Mouse (Mus musculus) embryonic facial prominence, embryonic 15.5 days (tissue): ENCODE data around the gene Paf1. TPM values are rescaled to one million over a fixed set of nuclear protein-coding genes. Genes with fewer than 3 reads are reported as not detected.
A peak's percentile ranks its signal among the peaks of the same experiment; 100 is the strongest.

Source experiments
- ATAC-seq: fragments of 200-750 bp; cut with Nextera tagmentation; 2 replicates; pipeline ENCODE4 v1.8.0; 2017; ENCODE audit warnings: low read depth, moderate TSS enrichment; ENCODE audit not compliant: insufficient number of reproducible peaks, low FRiP score, low TSS enrichment
- H3K27ac ChIP-seq: fragments of 300-500 bp; sonication (generic); replicated peaks from 2 replicates; pipeline ENCODE4 v1.5.1; 2015; ENCODE audit warnings: mild to moderate bottlenecking, inconsistent platforms
- H3K27me3 ChIP-seq: fragments of 300-500 bp; sonication (generic); 2 replicates; pipeline ENCODE4 v1.6.1; 2015; ENCODE audit warnings: inconsistent platforms
- H3K36me3 ChIP-seq: fragments of 300-500 bp; sonication (generic); 2 replicates; pipeline ENCODE4 v1.6.1; 2015; ENCODE audit warnings: mild to moderate bottlenecking, inconsistent platforms
- H3K4me1 ChIP-seq: fragments of 300-500 bp; sonication (generic); 2 replicates; pipeline ENCODE4 v1.6.1; 2015; ENCODE audit warnings: inconsistent platforms
- H3K4me2 ChIP-seq: fragments of 300-500 bp; sonication (generic); replicated peaks from 2 replicates; pipeline ENCODE4 v1.6.1; 2015; ENCODE audit warnings: mild to moderate bottlenecking, inconsistent platforms
- H3K4me3 ChIP-seq: fragments of 300-500 bp; sonication (generic); replicated peaks from 2 replicates; pipeline ENCODE4 v1.5.1; 2015; ENCODE audit warnings: mild to moderate bottlenecking, inconsistent platforms
- H3K9ac ChIP-seq: fragments of 300-500 bp; sonication (generic); 2 replicates; pipeline ENCODE4 v1.6.1; 2015; ENCODE audit warnings: inconsistent platforms
- H3K9me3 ChIP-seq: fragments of 300-500 bp; sonication (generic); replicated peaks from 2 replicates; pipeline ENCODE4 v1.6.1; 2016; ENCODE audit warnings: inconsistent platforms
- WGBS: fragments of 180-500 bp; shearing (Covaris S2); methylation state at CpG from one replicate; pipeline ENCODE4 v1.1.7; 2015; 5-methylcytosine and 5-hydroxymethylcytosine counted together
- polyA plus RNA-seq: library from polyadenylated mRNA; unstranded; fragments of >200 nt; fragmentation: Nextera tagmentation; extraction: Ambion mirVana; gene quantifications from 2 replicates; pipeline ENCODE4 v1.2.1, GENCODE M21; 2015

Paf1 gene
- polyA plus RNA-seq, 1 experiment from 2014 or later, result 78.9 TPM

DNA sequence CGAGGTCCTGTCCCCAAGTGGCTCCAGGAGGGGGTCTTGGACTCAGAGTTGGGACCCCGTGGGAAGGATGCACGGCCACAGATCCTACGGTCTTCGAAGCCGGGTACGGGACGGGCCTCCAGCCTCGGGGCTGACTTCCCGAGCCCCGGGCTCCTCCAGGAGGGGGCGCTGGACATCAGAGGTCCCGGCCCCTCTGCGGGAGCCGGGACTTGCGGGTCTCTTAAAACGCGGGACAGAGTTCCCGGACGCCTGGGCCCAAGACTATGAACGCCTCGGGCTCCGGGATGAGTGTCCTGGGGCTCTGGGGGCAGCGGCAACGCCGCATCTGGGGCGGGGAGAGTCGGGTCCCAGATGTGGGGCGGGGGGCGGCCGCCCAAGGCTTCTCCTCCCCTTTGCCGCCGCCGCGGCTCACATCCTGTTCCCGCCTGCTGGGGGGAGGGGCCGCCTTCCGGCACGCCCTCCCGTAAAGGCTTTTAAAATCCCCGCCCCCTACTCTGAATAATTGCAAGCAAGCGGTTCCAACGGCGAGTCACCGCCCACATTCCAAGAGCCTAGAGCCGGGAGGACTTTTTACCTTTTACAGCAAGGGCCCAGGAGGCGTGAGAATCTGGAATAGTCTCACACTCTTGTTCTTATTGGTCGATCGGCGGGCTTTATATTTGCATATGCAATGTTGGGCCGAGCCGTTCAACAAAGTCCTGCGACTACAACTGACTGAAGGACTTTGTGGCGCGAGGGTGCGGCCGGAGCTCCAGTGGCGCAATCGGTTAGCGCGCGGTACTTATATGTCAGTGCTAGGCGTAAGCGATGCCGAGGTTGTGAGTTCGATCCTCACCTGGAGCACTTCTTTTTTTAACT, 20.3 kb upstream of the Paf1 start, which contains the start of gene Plekhg2:
TSS of gene Plekhg2 (minus strand) at position 349 of the 858 bp plus-strand sequence.
- Histone ChIP-seq H3K27ac (peak within 1 kb of the TSS; percentile 98), H3K4me2 (peak within 1 kb of the TSS; percentile 82), H3K4me1 (peaks cover 60% of the 10 kb centered on the region), H3K4me3 (peak within 1 kb of the TSS; percentile 83), H3K36me3 (peaks cover 31% of the 10 kb centered on the region), H3K9ac (peak within 1 kb of the TSS; percentile 82), H3K27me3 (no peaks in the 10 kb centered on the region), H3K9me3 (no peaks in the 10 kb centered on the region)
- ATAC-seq, result peak; percentile 92
- under 1% methylated on average over 66 of the region's 66 CpGs for WGBS

GRCm38 (mm10) chr7:28373131-28373581, 19.6 kb upstream of the Paf1 start:
- no peaks in the 10 kb centered on the region for H3K9me3 ChIP-seq
- H3K36me3 ChIP-seq, result peaks cover 28% of the 10 kb centered on the region
- peaks cover 67% of the 10 kb centered on the region for H3K4me1 ChIP-seq
- under 1% methylated on average over 9 of the region's 9 CpGs for WGBS
- H3K27me3 ChIP-seq, result no peaks in the 10 kb centered on the region
- H3K4me2 ChIP-seq, result peak overlapping the region; percentile 49
- no peak overlapping the region for H3K9ac ChIP-seq
- peak; percentile 26 for ATAC-seq
- H3K27ac ChIP-seq, result peak overlapping the region; percentile 94
- H3K4me3 ChIP-seq, result peak overlapping the region; percentile 83

DNA sequence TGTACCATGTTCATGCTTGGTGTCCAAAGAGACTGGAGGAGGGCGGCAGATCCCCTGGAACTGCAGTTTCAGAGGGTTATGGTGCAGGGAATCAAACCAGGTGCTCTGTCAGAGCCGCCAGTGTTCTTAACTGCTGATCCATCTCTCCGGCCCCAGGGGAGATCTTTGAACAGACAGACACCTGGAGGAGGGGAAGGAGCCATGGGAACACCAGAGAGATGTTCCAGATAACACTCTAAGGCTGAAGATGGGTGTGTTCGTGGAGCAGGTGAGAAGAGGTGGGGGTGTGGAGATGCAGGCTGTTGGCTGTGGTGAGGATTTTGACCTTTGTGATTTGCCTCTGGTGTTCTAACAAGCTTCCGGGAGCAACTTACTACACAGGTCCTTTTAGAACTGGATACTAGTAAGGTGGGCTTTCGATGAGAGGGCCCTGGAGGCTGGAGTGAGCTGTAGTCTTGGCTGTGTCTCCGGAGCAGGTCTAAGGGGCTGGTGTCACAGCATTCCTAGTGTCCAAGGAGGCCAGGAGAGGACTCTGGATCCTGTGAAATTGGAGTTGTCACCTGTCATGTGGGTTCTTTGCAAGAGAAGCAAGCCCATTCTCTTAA, 18.8 kb upstream of the Paf1 start:
- Histone ChIP-seq H3K27ac (peak overlapping the region; percentile 94), H3K27me3 (no peaks in the 10 kb centered on the region), H3K9ac (no peak overlapping the region), H3K4me3 (no peak overlapping the region), H3K4me2 (no peak overlapping the region), H3K4me1 (peaks cover 69% of the 10 kb centered on the region), H3K9me3 (no peaks in the 10 kb centered on the region), H3K36me3 (peaks cover 20% of the 10 kb centered on the region)
- no peak for ATAC-seq
- WGBS, result 65% methylated on average over 7 of the region's 7 CpGs

DNA sequence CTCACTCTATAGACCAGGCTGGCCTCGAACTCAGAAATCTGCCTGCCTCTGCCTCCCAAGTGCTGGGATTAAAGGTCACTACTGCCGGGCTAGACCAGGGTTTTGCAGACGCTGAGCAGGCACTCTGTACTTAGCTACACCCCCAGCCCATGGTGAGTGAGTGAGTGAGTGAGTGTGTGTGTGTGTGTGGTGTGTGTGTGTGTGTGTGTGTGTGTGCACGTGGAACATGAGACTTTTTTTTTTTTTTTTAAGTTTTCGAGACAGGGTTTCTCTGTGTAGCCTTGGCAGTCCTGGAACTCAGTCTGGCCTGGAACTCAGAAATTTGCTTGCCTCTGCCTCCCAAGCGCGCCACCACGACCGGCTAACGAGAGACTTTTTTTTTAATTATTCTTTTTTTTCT, 18.1 kb upstream of the Paf1 start:
- H3K9ac ChIP-seq, result 0 out of 2 replicates have a peak overlapping the region, but pooled peaks have one; percentile 42
- H3K4me1 ChIP-seq, result peaks cover 69% of the 10 kb centered on the region
- H3K4me3 ChIP-seq, result no peak overlapping the region

DNA sequence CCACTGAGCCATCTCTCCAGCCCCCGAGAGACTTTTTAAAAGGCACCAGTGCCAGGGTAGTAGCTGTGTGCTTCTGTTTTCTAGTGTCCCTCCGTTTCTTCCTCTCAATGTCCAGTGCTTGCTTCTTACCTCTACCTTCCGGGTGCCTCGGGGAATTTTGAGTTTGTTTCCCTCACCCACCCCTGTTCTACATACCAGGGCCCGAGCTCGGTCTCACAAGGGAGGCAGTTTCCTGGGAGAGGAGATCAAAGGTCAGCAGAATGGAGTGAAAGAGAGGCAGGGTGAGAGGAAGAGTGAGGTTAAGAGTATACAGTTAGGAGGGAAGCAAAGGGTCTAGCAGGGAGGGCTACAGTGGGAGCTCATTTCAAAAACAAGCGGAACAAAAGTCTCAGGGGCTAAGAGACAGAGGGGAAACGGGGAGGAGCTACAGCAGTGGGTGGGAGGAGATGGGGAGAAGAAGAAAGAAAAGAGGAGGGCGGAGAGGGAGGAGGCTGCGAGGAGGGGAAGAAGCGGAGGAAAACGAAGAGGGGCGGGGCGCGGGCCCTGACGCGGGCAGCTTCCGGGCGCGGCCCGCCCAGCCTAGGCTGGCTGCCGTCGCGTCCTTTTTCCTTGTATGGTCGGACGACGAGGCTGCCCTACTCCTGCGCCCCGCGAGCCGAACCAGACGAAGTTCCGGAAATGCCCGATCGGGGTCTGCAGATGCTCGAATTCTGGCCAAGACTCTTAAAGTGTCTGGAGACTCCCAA, 17.4 kb upstream of the Paf1 start:
- peak; percentile 60 for ATAC-seq
- H3K27ac ChIP-seq, result peak overlapping the region; percentile 98
- peak overlapping the region; percentile 44 for H3K9ac ChIP-seq
- H3K4me1 ChIP-seq, result peaks cover 69% of the 10 kb centered on the region
- H3K27me3 ChIP-seq, result no peaks in the 10 kb centered on the region
- H3K36me3 ChIP-seq, result peaks cover 8% of the 10 kb centered on the region; the same call in 1 of the 2 replicates
- H3K4me2 ChIP-seq, result peak overlapping the region; percentile 87
- H3K9me3 ChIP-seq, result no peaks in the 10 kb centered on the region
- WGBS, result 1% methylated on average over 35 of the region's 36 CpGs
- peak overlapping the region; percentile 81 for H3K4me3 ChIP-seq

More for the DNA sequence above, 18.1 kb upstream of the Paf1 start:
- peak overlapping the region; percentile 98 for H3K27ac ChIP-seq
- 67% methylated on average over 10 of the region's 10 CpGs for WGBS
- no peak for ATAC-seq
- H3K36me3 ChIP-seq, result peaks cover 13% of the 10 kb centered on the region; the same call in 1 of the 2 replicates
- no peaks in the 10 kb centered on the region for H3K9me3 ChIP-seq
- no peaks in the 10 kb centered on the region for H3K27me3 ChIP-seq
- H3K4me2 ChIP-seq, result peak overlapping the region; percentile 87; the same call in 1 of the 2 replicates

- Histone ChIP-seq H3K4me3 (peak overlapping the region; percentile 81), H3K36me3 (peaks cover 8% of the 10 kb centered on the region; the same call in 1 of the 2 replicates), H3K4me2 (peak overlapping the region; percentile 87), H3K27ac (peak overlapping the region; percentile 98), H3K9ac (peak overlapping the region; percentile 44), H3K4me1 (peaks cover 69% of the 10 kb centered on the region), H3K9me3 (no peaks in the 10 kb centered on the region), H3K27me3 (no peaks in the 10 kb centered on the region)
- no peak for ATAC-seq
- WGBS, result 4% methylated on average over 30 of the region's 30 CpGs
Observed at GRCm38 (mm10) chr7:28376011-28376771, 16.6 kb upstream of the Paf1 start.

DNA sequence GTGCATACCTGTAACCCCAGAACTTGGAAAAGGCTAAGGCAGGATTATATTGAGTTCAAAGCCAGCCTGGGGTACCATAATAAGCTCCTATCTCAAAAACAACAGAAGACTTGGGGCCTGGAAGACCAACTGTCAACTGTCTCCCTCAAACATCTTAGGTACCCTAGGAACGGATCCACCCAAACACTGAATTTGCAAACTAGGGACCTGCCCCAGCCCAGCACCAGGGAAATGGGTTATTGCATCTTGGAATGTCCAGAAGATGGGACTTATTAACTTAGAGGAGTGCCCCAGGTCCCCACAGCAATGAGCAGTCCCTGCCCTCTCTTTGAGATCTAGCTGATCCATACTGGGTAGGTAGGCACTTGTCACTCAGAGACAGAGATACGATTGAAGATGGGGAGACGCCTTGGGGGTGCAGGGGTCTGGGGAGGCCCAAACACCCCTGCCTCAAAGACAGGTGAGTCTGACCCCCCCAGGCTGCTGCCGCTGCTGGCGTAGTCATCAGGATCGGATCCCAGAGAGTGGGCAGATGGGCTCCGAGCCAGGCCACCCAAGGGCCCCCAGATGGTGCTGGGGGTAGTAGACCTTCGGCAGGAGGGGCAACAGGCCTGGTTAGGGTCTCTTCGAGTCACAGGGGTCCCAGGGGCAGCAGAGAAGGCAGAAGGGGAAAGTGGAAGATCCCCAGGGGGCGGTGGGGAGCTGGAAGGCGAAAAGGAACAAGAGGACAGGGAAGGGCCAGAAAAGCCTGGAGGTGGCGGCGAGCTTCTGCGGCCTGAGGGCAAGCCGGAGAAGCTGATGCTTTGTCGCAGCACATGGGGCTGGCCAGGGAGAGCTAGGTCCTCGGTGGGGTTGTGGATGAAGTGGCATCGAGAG, 15.3 kb upstream of the Paf1 start:
- ATAC-seq, result no peak
- peak overlapping the region; percentile 98 for H3K27ac ChIP-seq
- WGBS, result 57% methylated on average over 18 of the region's 18 CpGs

DNA sequence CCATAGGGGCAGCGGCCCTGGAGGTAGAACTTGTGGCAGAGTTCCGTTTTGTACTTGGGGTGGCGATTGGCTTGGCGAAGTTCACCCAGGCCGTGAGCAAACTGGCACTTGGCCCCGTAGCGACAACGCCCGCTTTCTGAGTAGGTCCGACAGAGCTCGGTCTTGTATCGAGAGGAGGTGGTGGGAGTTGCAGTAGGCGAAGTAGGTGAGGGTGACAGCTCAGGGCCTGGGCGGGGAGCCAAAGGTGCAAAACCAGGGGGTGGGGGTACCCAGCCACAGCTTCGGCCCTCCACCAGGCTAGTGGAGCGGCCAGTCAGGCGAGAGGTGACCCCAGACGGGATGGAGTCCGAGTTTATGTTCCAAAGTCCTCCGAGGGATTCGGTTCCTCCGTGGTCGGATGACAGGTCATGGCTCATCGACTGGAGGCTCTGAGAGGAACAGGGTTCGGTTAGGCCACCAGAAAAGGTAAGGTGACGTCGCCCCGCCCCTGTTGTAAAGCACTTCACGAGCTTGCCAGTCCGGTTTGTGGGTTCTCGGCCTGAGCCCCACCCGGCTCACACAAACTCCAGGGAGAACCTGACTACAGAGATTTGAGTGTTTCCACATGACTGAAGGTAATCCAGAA, 14.6 kb upstream of the Paf1 start:
- Histone ChIP-seq H3K4me2 (peak overlapping the region; percentile 87), H3K4me3 (peak overlapping the region; percentile 81), H3K27me3 (no peaks in the 10 kb centered on the region), H3K27ac (peak overlapping the region; percentile 98), H3K36me3 (peaks cover 8% of the 10 kb centered on the region; the same call in 1 of the 2 replicates), H3K9ac (peak overlapping the region; percentile 77), H3K4me1 (peaks cover 86% of the 10 kb centered on the region), H3K9me3 (no peaks in the 10 kb centered on the region)
- WGBS, result 33% methylated on average over 32 of the region's 32 CpGs
- no peak for ATAC-seq

More for the DNA sequence above, 15.3 kb upstream of the Paf1 start:
- Histone ChIP-seq H3K36me3 (peaks cover 8% of the 10 kb centered on the region; the same call in 1 of the 2 replicates), H3K4me1 (peaks cover 78% of the 10 kb centered on the region), H3K9me3 (no peaks in the 10 kb centered on the region), H3K4me3 (peak overlapping the region; percentile 81), H3K9ac (peak overlapping the region; percentile 77), H3K27me3 (no peaks in the 10 kb centered on the region), H3K4me2 (peak overlapping the region; percentile 87)

DNA sequence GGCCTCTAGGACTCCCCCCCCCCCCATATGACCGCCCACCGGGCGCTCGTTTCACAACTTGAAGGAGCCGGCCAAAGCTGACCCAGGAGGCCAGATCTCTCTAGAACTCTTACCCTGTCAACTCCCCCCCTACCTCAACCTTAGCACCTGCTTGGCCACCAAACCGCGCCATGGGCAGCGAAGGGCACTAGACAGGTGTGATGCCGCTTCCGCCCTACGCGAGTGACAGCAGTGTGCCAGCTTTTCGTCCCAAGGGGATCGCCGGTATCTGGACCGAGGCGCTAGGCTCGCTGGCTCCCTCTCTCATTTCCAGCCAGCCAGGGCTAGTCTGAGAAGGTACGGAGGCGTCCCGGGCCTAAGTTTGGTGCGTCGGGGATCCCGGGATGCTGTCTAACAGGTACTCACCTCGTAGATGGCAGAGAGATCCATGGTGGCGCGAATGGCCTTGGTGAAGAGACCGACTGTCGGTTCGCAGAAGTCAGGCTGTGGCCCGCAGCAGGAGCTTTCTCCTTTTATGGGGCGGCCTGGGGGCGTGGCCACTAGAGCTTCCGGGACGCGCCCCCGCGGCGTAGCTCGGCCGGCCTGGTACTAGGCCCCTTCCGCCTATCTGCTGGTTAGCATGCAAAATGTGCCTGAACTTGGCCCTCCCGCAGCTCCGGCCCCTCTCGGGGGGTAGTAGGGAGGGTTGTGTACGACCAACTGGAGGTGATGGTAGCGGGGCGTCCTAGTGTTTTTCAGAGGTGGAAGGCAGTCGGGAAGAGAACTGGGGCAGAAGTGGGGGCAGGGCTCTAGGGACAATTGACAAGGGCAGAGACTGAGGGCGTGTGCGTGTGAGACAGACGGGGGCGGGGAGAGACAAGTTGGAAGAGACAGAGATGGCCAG, 13.7 kb upstream of the Paf1 start:
- Histone ChIP-seq H3K4me2 (peak overlapping the region; percentile 87), H3K27me3 (no peaks in the 10 kb centered on the region), H3K4me1 (peaks cover 87% of the 10 kb centered on the region), H3K36me3 (peaks cover 8% of the 10 kb centered on the region; the same call in 1 of the 2 replicates), H3K4me3 (peak overlapping the region; percentile 81), H3K27ac (peak overlapping the region; percentile 98), H3K9me3 (no peaks in the 10 kb centered on the region), H3K9ac (peak overlapping the region; percentile 77)
- under 1% methylated on average over 53 of the region's 53 CpGs for WGBS
- peak; percentile 44 for ATAC-seq
